Mouse (Mus musculus): ENCODE measurements around the gene Macrod2.

GRCm38 (mm10) chr2:141155972-141156371, 760.9 kb downstream of the Macrod2 start:
- TF ChIP-seq CTCF (IDR thresholded peaks at IDR 0.05; ENCODE audit: low read depth): no peak
- no peak for TF ChIP-seq EP300 (IDR thresholded peaks at IDR 0.05; ENCODE audit: low read depth)
